Mouse (Mus musculus): ENCODE results near the gene Sh3gl3.

Sh3gl3 gene

GRCm38 (mm10) chr7:82293441-82293840 lies 119.8 kb downstream of the Sh3gl3 start:
- no peak for DNase-seq (ENCODE audit: low read depth)

GRCm38 (mm10) chr7:82294083-82294482 lies 120.4 kb downstream of the Sh3gl3 start:
- DNase-seq (ENCODE audit: low read depth), result no peak

- no peak for DNase-seq (ENCODE audit: low read depth)
Observed at GRCm38 (mm10) chr7:82294611-82295010, 121.0 kb downstream of the Sh3gl3 start.

GRCm38 (mm10) chr7:82308398-82308797 lies 134.8 kb downstream of the Sh3gl3 start:
- no peak for DNase-seq (ENCODE audit: low read depth)

- no peak for DNase-seq (ENCODE audit: low read depth)
Observed at GRCm38 (mm10) chr7:82318515-82318914, 144.9 kb downstream of the Sh3gl3 start.

- no peak for DNase-seq (ENCODE audit: low read depth)
Observed at GRCm38 (mm10) chr7:82326616-82327015, 153.0 kb downstream of the Sh3gl3 start.

- DNase-seq (ENCODE audit: low read depth), result no peak
Observed at GRCm38 (mm10) chr7:82327201-82327600, 153.6 kb downstream of the Sh3gl3 start.

GRCm38 (mm10) chr7:82327881-82328280 lies 154.2 kb downstream of the Sh3gl3 start:
- no peak for DNase-seq (ENCODE audit: low read depth)

GRCm38 (mm10) chr7:82329831-82330230 lies 156.2 kb downstream of the Sh3gl3 start:
- no peak for DNase-seq (ENCODE audit: low read depth)

GRCm38 (mm10) chr7:82330860-82331259 lies 157.2 kb downstream of the Sh3gl3 start:
- DNase-seq (ENCODE audit: low read depth), result no peak

GRCm38 (mm10) chr7:82334000-82334399 lies 160.4 kb downstream of the Sh3gl3 start:
- no peak for DNase-seq (ENCODE audit: low read depth)

GRCm38 (mm10) chr7:82335211-82336121 lies 161.8 kb downstream of the Sh3gl3 start, which contains the start of gene Adamtsl3:
TSS of gene Adamtsl3 (plus strand) at chr7:82335694.
- DNase-seq (ENCODE audit: low read depth), result no peak

GRCm38 (mm10) chr7:82336132-82336531 lies 162.5 kb downstream of the Sh3gl3 start:
- DNase-seq (ENCODE audit: low read depth), result no peak

GRCm38 (mm10) chr7:82338121-82338520 lies 164.5 kb downstream of the Sh3gl3 start:
- no peak for DNase-seq (ENCODE audit: low read depth)

- DNase-seq (ENCODE audit: low read depth), result no peak
Observed at GRCm38 (mm10) chr7:82338532-82338931, 164.9 kb downstream of the Sh3gl3 start.

- no peak for DNase-seq (ENCODE audit: low read depth)
Observed at GRCm38 (mm10) chr7:82339214-82339613, 165.6 kb downstream of the Sh3gl3 start.

- no peak for DNase-seq (ENCODE audit: low read depth)
Observed at GRCm38 (mm10) chr7:82341476-82341875, 167.8 kb downstream of the Sh3gl3 start.

- no peak for DNase-seq (ENCODE audit: low read depth)
Observed at GRCm38 (mm10) chr7:82346706-82347105, 173.1 kb downstream of the Sh3gl3 start.

- DNase-seq (ENCODE audit: low read depth), result no peak
Observed at GRCm38 (mm10) chr7:82349796-82350195, 176.2 kb downstream of the Sh3gl3 start.

GRCm38 (mm10) chr7:82350421-82350820 lies 176.8 kb downstream of the Sh3gl3 start:
- no peak for DNase-seq (ENCODE audit: low read depth)

All from c-Kit-positive CD71-negative TER-119-negative erythroid progenitor cells, embryonic 14.5 days (primary cell).